Mouse (Mus musculus): ENCODE measurements around the gene Lrrn4cl. TPM values are rescaled to one million over a fixed set of nuclear protein-coding genes. Genes with fewer than 3 reads are reported as not detected.

Lrrn4cl gene
- 0.87 and 1.5 TPM in 2 replicates for polyA plus RNA-seq (2012; rRNA removed)

DNA sequence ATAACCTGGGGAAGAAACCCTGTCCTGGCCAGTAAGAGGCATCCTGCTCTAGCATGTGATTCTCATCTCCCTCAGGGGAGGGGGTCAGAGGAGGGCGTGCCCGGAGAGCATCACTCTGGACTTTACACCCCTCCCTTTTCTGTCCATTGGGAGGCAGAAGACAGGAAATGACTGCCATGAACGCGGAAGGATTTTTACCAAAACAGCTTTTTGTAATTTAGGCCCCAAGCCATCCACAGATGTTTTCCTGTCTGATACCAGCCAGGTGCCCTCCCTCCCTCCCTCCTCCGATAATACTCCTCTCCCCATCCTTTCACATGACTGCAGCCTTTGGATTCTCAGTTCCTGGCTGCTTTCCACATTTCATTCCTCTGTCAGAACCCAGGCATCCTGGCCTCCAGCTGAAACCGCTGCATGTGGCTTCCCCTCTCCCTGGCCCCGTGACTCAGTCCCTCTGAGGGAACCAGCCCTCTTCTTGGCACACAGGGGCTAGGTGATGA is at the start of gene Lrrn4cl:
Lrrn4cl (plus strand) TSS at position 367 of the 500 bp plus-strand sequence.
- peak; percentile 30 for DNase-seq
- Histone ChIP-seq H3K36me3 (ENCODE audit: control insufficient read depth, insufficient read depth, low read length) (peaks cover 1% of the 10 kb centered on the region; the same call in 1 of the 2 replicates), H3K27ac (ENCODE audit: insufficient read depth, low read depth, low read length) (no peak within 1 kb of the TSS), H3K27me3 (replicated peaks; ENCODE audit: control insufficient read depth, insufficient read depth, low read length) (no peaks in the 10 kb centered on the region), H3K4me1 (ENCODE audit: control insufficient read depth, insufficient read depth, low read length) (no peaks in the 10 kb centered on the region), H3K4me3 (ENCODE audit: insufficient read depth, low read depth, low read length) (no peak within 1 kb of the TSS)
- TF ChIP-seq CTCF (conservative IDR thresholded peaks at IDR 0.05; ENCODE audit: insufficient read depth, insufficient read length, low read depth, low read length): no peak
- TF ChIP-seq POLR2A (IDR thresholded peaks at IDR 0.05; ENCODE audit: low read depth, low read length): no peak
- 17% methylated on average over 7 of the region's 7 CpGs for WGBS

DNA sequence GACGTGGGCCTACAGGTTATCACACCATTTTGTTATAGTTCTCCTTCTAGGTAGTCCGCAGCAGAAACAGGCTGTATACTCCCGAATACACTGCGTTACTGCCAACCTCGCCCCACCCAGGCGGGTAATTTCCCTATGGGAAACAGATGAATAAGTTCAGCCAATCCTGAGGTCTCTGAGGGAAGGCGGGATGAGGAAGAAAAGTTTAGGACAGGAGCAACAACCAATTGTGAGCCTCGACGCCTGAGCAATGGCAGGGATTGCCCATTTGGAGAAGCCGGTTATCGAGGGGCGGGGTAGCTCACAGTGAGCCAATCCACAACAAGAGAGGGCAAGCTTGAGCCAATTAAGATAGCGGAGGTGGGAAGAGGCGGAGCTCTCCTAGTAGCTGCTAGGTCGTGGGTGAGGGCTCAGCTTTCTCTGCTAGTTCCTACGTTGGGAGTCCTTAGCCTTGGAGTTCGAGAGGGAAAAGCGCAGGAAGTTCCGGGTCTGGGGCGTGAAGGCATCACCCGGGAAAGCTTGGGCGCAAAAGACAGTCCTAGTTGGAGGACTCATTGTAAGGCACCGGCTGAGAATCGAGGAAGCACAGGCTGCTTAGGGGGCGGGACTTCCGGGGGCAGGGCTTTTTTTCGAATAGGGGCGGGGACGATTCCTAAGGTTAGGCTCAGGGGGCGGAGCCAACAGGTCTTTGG is 48.3 kb upstream of the Lrrn4cl start, which contains the start of gene Zbtb3:
Zbtb3 (plus strand) TSS at position 426 of the 692 bp plus-strand sequence.
- Histone ChIP-seq H3K36me3 (ENCODE audit: control insufficient read depth, insufficient read depth, low read length) (no peaks in the 10 kb centered on the region), H3K4me1 (ENCODE audit: control insufficient read depth, insufficient read depth, low read length) (no peaks in the 10 kb centered on the region; the same call in 1 of the 2 replicates), H3K27ac (ENCODE audit: insufficient read depth, low read depth, low read length) (peak within 1 kb of the TSS; percentile 40; the same call in 1 of the 2 replicates), H3K4me3 (ENCODE audit: insufficient read depth, low read depth, low read length) (peak within 1 kb of the TSS; percentile 55), H3K27me3 (replicated peaks; ENCODE audit: control insufficient read depth, insufficient read depth, low read length) (no peaks in the 10 kb centered on the region)
- peak; percentile 99 for DNase-seq
- WGBS: under 1% methylated on average over 30 of the region's 30 CpGs
- TF ChIP-seq CTCF (conservative IDR thresholded peaks at IDR 0.05; ENCODE audit: insufficient read depth, insufficient read length, low read depth, low read length): no peak
- TF ChIP-seq POLR2A (IDR thresholded peaks at IDR 0.05; ENCODE audit: low read depth, low read length): no peak

DNA sequence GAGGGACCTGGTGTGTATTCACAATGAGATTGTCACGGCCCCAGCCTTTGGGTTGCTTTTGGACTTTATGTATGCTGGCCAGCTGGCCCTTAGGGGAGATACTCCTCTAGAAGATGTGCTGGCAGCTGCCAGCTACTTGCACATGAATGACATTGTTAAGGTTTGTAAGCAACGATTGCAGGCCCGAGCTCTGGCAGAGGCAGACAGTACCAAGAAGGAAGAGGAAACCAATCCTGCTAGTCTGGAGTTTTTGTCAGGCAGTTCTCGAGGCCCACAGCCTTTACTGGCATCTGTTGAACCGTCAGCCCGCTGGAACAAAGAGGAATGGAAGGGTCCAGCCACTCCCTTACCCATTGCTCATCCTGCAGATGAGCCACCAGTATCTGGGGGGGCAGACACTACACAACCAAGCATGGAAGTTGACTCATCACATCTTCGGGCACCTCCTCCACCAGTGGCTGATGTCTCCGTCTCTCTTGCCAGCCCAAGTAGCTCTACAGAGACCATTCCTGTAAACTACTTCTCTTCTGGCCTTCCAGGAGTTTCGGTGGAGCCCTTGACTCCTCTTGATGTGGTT is 47.3 kb upstream of the Lrrn4cl start:
- no peaks in the 10 kb centered on the region for H3K36me3 ChIP-seq (ENCODE audit: control insufficient read depth, insufficient read depth, low read length)
- no peaks in the 10 kb centered on the region; the same call in 1 of the 2 replicates for H3K4me1 ChIP-seq (ENCODE audit: control insufficient read depth, insufficient read depth, low read length)
- H3K27me3 ChIP-seq (replicated peaks; ENCODE audit: control insufficient read depth, insufficient read depth, low read length): no peaks in the 10 kb centered on the region
- H3K27ac ChIP-seq (ENCODE audit: insufficient read depth, low read depth, low read length): no peak overlapping the region
- no peak for TF ChIP-seq POLR2A (IDR thresholded peaks at IDR 0.05; ENCODE audit: low read depth, low read length)
- TF ChIP-seq CTCF (conservative IDR thresholded peaks at IDR 0.05; ENCODE audit: insufficient read depth, insufficient read length, low read depth, low read length): no peak
- WGBS: 92% methylated on average over 9 of the region's 9 CpGs
- no peak for DNase-seq
- no peak overlapping the region for H3K4me3 ChIP-seq (ENCODE audit: insufficient read depth, low read depth, low read length)

DNA sequence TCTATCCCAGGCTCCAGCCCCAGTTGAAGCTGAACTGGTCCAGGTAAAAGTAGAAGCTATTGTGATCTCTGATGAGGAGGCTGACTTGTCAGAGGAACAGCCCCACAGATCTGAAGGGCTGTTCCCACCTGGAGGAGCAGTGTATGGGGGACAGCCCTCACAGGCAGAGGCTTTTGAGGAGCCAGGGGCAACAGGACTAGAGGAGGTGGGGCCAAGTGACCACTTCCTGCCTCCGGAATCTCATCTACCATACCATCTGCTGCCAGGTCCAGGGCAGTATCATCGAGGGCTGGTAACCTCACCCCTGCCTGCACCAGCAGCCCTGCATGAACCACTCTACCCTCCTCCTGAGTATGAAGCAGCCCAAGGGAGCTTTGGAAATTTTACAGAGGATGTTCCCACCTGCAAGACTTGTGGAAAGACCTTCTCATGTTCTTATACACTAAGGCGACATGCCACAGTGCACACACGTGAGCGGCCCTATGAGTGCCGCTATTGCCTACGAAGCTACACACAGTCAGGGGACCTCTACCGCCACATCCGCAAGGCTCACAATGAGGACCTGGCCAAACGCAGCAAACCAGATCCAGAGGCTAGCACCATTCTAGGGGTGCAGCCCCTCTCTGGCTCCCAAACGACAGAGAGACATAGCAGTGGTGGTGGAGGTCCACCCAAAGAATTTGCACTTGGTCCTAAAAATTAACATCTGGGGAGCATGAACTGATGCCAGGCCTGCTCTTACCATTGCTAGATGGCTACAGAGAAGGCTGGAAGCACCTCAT is 46.5 kb upstream of the Lrrn4cl start:
- no peaks in the 10 kb centered on the region for H3K36me3 ChIP-seq (ENCODE audit: control insufficient read depth, insufficient read depth, low read length)

DNA sequence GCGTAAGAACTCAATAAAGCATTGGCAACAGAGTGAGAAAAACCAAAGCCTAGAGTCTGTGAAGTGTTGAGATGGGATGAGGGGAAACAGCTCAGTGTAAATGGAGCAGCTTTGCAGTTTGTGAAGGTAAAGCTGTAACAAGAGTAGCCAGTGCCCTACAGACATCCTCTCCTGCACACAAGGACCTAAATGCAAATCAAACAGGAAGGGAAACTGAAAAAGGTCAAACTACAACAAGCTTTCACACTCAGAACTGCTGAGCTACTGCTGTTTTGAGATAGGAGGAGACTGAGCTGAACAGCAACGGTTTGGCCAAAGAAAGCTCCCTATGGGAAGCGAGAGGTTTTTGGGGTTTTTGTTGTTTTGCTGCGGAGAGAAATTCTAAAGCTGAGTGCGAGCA is 43.8 kb upstream of the Lrrn4cl start:
- WGBS: 94% methylated on average over 5 of the region's 5 CpGs
- Histone ChIP-seq H3K4me1 (ENCODE audit: control insufficient read depth, insufficient read depth, low read length) (no peaks in the 10 kb centered on the region), H3K36me3 (ENCODE audit: control insufficient read depth, insufficient read depth, low read length) (peaks cover 1% of the 10 kb centered on the region; the same call in 1 of the 2 replicates)

More for the DNA sequence above, 46.5 kb upstream of the Lrrn4cl start:
- no peak overlapping the region for H3K4me3 ChIP-seq (ENCODE audit: insufficient read depth, low read depth, low read length)
- H3K27ac ChIP-seq (ENCODE audit: insufficient read depth, low read depth, low read length): no peak overlapping the region
- no peak for TF ChIP-seq POLR2A (IDR thresholded peaks at IDR 0.05; ENCODE audit: low read depth, low read length)
- no peak for TF ChIP-seq CTCF (conservative IDR thresholded peaks at IDR 0.05; ENCODE audit: insufficient read depth, insufficient read length, low read depth, low read length)
- no peak for DNase-seq
- no peaks in the 10 kb centered on the region for H3K4me1 ChIP-seq (ENCODE audit: control insufficient read depth, insufficient read depth, low read length)
- WGBS: 88% methylated on average over 11 of the region's 11 CpGs
- H3K27me3 ChIP-seq (replicated peaks; ENCODE audit: control insufficient read depth, insufficient read depth, low read length): no peaks in the 10 kb centered on the region

DNA sequence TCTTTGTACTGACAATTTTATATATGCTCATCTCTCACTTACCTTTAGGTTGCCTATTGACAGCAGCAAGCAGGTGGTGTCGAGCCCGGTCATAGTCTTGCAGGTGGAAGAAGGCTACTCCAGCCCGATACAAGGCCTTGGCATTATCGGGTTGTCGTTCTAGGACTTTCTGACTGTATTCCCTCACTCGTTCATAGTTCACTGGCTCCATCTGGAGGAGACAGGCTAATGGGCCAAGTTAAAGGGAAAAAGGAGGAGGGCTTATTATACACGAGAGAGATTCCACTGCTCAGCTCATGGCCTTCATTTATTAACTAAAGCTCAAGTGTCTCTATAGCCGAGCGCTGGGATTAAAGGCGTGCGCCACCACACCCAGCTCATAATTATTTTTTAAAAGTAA is 34.8 kb upstream of the Lrrn4cl start:
- H3K36me3 ChIP-seq (ENCODE audit: control insufficient read depth, insufficient read depth, low read length): peaks cover 3% of the 10 kb centered on the region; the same call in 1 of the 2 replicates
- WGBS: 27% methylated on average over 11 of the region's 11 CpGs
- peaks cover 6% of the 10 kb centered on the region; the same call in 1 of the 2 replicates for H3K4me1 ChIP-seq (ENCODE audit: control insufficient read depth, insufficient read depth, low read length)
- no peak overlapping the region for H3K27ac ChIP-seq (ENCODE audit: insufficient read depth, low read depth, low read length)
- no peak for TF ChIP-seq POLR2A (IDR thresholded peaks at IDR 0.05; ENCODE audit: low read depth, low read length)
- TF ChIP-seq CTCF (conservative IDR thresholded peaks at IDR 0.05; ENCODE audit: insufficient read depth, insufficient read length, low read depth, low read length): no peak; the same call in 1 of the 2 replicates
- H3K4me3 ChIP-seq (ENCODE audit: insufficient read depth, low read depth, low read length): no peak overlapping the region
- DNase-seq: peak; percentile 74
- no peaks in the 10 kb centered on the region for H3K27me3 ChIP-seq (replicated peaks; ENCODE audit: control insufficient read depth, insufficient read depth, low read length)

More for the DNA sequence above, 43.8 kb upstream of the Lrrn4cl start:
- no peak for DNase-seq
- TF ChIP-seq POLR2A (IDR thresholded peaks at IDR 0.05; ENCODE audit: low read depth, low read length) (no peak), CTCF (conservative IDR thresholded peaks at IDR 0.05; ENCODE audit: insufficient read depth, insufficient read length, low read depth, low read length) (no peak)
- H3K27ac ChIP-seq (ENCODE audit: insufficient read depth, low read depth, low read length): no peak overlapping the region
- H3K27me3 ChIP-seq (replicated peaks; ENCODE audit: control insufficient read depth, insufficient read depth, low read length): no peaks in the 10 kb centered on the region
- no peak overlapping the region for H3K4me3 ChIP-seq (ENCODE audit: insufficient read depth, low read depth, low read length)

Measured in kidney, adult 2 months (tissue).